In the genomic region with DNA sequence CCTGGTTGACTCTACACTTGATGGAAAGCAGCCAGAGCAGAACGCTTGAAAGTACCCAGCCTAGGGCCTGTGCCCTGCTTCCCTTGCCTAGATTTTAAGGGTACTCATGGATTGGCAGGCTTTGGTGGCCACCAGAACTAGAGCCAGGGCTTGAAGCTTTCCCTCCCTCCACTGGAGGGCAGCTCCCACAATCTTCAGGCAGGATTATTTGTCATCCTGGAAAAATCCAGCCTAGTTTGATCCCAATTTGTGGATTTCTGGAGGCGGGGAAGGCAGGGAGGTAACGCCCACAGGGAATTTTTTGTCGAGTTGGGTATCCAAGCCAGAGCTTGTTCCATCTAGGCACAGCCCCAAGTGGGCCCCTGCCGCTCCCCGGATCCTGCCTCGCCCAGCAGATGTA, we compare ENCODE assay signal across 16 mouse cellular contexts. TPM values are rescaled to one million over a fixed set of nuclear protein-coding genes. Genes with fewer than 3 reads are reported as not detected.
"Had no signal": no experiment of that assay in that cellular context is flagged by ENCODE, and none has a peak within 500 bp of the region (broad histone marks: within the 10 kb centered on the region; RNA-seq: fewer than 3 reads in every experiment).

No protein-coding gene starts in this region.

- H3K9me3 ChIP-seq: liver, embryonic 13.5 days had no signal

- H3K4me3 ChIP-seq: liver, embryonic 13.5 days had no signal

- H3K36me3 ChIP-seq: liver, embryonic 13.5 days had no signal

- DNase-seq: kidney, adult 11 months; kidney, postnatal 10 days; layer of hippocampus, postnatal 36 days; left cerebral cortex, postnatal 4 days; liver, embryonic 13.5 days; liver, postnatal 0 days; lung, postnatal 36 days; midbrain, embryonic 14.5 days; right cerebral cortex, postnatal 14 days; thymus, adult 18-20 months; thymus, postnatal 14 days had no signal

- H3K4me2 ChIP-seq: liver, embryonic 13.5 days had no signal

- ATAC-seq: liver, postnatal 0 days had no signal

- H3K9ac ChIP-seq: liver, embryonic 13.5 days; liver, postnatal 0 days had no signal

- H3K27ac ChIP-seq: liver, embryonic 13.5 days had no signal

RNA-seq across cellular contexts. Expression of a gene that starts 1.9 kb away (rescaled TPM):
- total RNA-seq: megakaryocyte progenitor cell, adult 5-6 weeks had no signal
- polyA plus RNA-seq: liver, embryonic 13.5 days; liver, postnatal 0 days had no signal

RNA-seq across cellular contexts. Expression of a gene that starts 23.3 kb away (rescaled TPM):
- total RNA-seq: layer of hippocampus, postnatal 36 days; left cerebral cortex, postnatal 4 days had no signal
- polyA plus RNA-seq: large intestine, adult 2 months; limb, embryonic 14.5 days; lung, embryonic 16.5 days; neural tube, embryonic 14.5 days had no signal
